Mouse (Mus musculus) hindbrain, embryonic 10.5 days (tissue): ENCODE data around the gene Hspa12a. TPM values are rescaled to one million over a fixed set of nuclear protein-coding genes. Genes with fewer than 3 reads are reported as not detected.
"Not testable (repeated sequence)": the region's sequence is repeated elsewhere in the genome, so short reads cannot be mapped to it uniquely, and the experiment has no call there.

Experiments used
- DNase-seq: peaks from one replicate; pipeline ENCODE4 v3.0.0-alpha.2; 2017; ENCODE audit warnings: low spot score
- H3K27ac ChIP-seq: fragments of 300-500 bp; sonication (generic); 2 replicates; pipeline ENCODE4 v1.5.1; 2016; ENCODE audit warnings: mild to moderate bottlenecking, moderate library complexity
- H3K27me3 ChIP-seq: fragments of 300-500 bp; sonication (generic); 2 replicates; pipeline ENCODE4 v1.6.1; 2016; ENCODE audit warnings: mild to moderate bottlenecking; ENCODE audit not compliant: poor library complexity, insufficient read depth, severe bottlenecking
- H3K36me3 ChIP-seq: fragments of 300-500 bp; sonication (generic); 2 replicates; pipeline ENCODE4 v1.6.1; 2016; ENCODE audit warnings: mild to moderate bottlenecking, moderate library complexity
- H3K4me1 ChIP-seq: fragments of 300-500 bp; sonication (generic); replicated peaks from 2 replicates; pipeline ENCODE4 v1.6.1; 2016; ENCODE audit warnings: mild to moderate bottlenecking
- H3K4me3 ChIP-seq: fragments of 300-500 bp; sonication (generic); 2 replicates; pipeline ENCODE4 v1.5.1; 2016; ENCODE audit warnings: mild to moderate bottlenecking, moderate library complexity
- H3K9me3 ChIP-seq: fragments of 300-500 bp; sonication (generic); 2 replicates; pipeline ENCODE4 v1.6.1; 2016; ENCODE audit warnings: mild to moderate bottlenecking, moderate library complexity
- WGBS: fragments of 180-500 bp; shearing (Covaris S2); methylation state at CpG from one replicate; pipeline ENCODE4 v1.1.7; 2016; 5-methylcytosine and 5-hydroxymethylcytosine counted together
- polyA plus RNA-seq: library from polyadenylated mRNA; unstranded; fragments of >200 nt; fragmentation: Nextera tagmentation; extraction: Ambion mirVana; gene quantifications from 2 replicates; pipeline ENCODE4 v1.2.1, GENCODE M21; 2016

Hspa12a gene
- polyA plus RNA-seq, 1 experiment from 2014 or later = 25.5 TPM

GRCm38 (mm10) chr19:58903079-58903898, 40.2 kb downstream of the Hspa12a start:
- Histone ChIP-seq H3K27ac (no peak overlapping the region), H3K4me1 (peaks cover 5% of the 10 kb centered on the region; the same call in 1 of the 2 replicates), H3K4me3 (peak overlapping the region; percentile 40; the same call in 1 of the 2 replicates), H3K27me3 (peaks cover 33% of the 10 kb centered on the region), H3K9me3 (peaks cover under 1% of the 10 kb centered on the region; the same call in 1 of the 2 replicates), H3K36me3 (no peaks in the 10 kb centered on the region)
- 64% methylated on average over 7 of the region's 7 CpGs for WGBS
- no peak for DNase-seq

GRCm38 (mm10) chr19:58900471-58900870, 43.0 kb downstream of the Hspa12a start:
- WGBS = 87% methylated on average over 10 of the region's 10 CpGs
- H3K27ac ChIP-seq, H3K36me3 ChIP-seq, DNase-seq, H3K4me3 ChIP-seq, H3K4me1 ChIP-seq: not testable (repeated sequence)
- H3K9me3 ChIP-seq = peaks cover 11% of the 10 kb centered on the region; the same call in 1 of the 2 replicates
- H3K27me3 ChIP-seq = peaks cover 13% of the 10 kb centered on the region

- peaks cover 11% of the 10 kb centered on the region; the same call in 1 of the 2 replicates for H3K9me3 ChIP-seq
- no peaks in the 10 kb centered on the region for H3K4me1 ChIP-seq
- H3K4me3 ChIP-seq = no peak overlapping the region
- 82% methylated on average over 3 of the region's 3 CpGs for WGBS
- no peak overlapping the region for H3K27ac ChIP-seq
- no peaks in the 10 kb centered on the region for H3K36me3 ChIP-seq
- H3K27me3 ChIP-seq = no peaks in the 10 kb centered on the region
- no peak for DNase-seq
These were observed 47.2 kb downstream of the Hspa12a start for GRCm38 (mm10) chr19:58896216-58896615.

- H3K27me3 ChIP-seq = no peaks in the 10 kb centered on the region
- H3K27ac ChIP-seq = peak overlapping the region; percentile 41
- WGBS = 76% methylated on average over 8 of the region's 8 CpGs
- H3K4me1 ChIP-seq = peaks cover 21% of the 10 kb centered on the region
- DNase-seq = no peak
- no peak overlapping the region for H3K4me3 ChIP-seq
- no peaks in the 10 kb centered on the region for H3K9me3 ChIP-seq
- H3K36me3 ChIP-seq = no peaks in the 10 kb centered on the region
These were observed 54.0 kb downstream of the Hspa12a start for GRCm38 (mm10) chr19:58889306-58890038.

- Histone ChIP-seq H3K4me3 (no peak overlapping the region), H3K36me3 (no peaks in the 10 kb centered on the region), H3K27me3 (no peaks in the 10 kb centered on the region), H3K4me1 (peaks cover 27% of the 10 kb centered on the region), H3K9me3 (no peaks in the 10 kb centered on the region), H3K27ac (no peak overlapping the region)
- no peak for DNase-seq
- WGBS = 67% methylated on average over 7 of the region's 7 CpGs
These were observed 57.0 kb downstream of the Hspa12a start for GRCm38 (mm10) chr19:58886467-58886866.

- H3K27me3 ChIP-seq = no peaks in the 10 kb centered on the region
- 0 out of 2 replicates have a peak overlapping the region, but pooled peaks have one; percentile 12 for H3K27ac ChIP-seq
- H3K4me1 ChIP-seq = peaks cover 17% of the 10 kb centered on the region; the same call in 1 of the 2 replicates
- no peaks in the 10 kb centered on the region for H3K36me3 ChIP-seq
- H3K4me3 ChIP-seq = no peak overlapping the region
- no peaks in the 10 kb centered on the region for H3K9me3 ChIP-seq
- no peak for DNase-seq
- WGBS = 82% methylated on average over 3 of the region's 3 CpGs
These were observed 60.0 kb downstream of the Hspa12a start for GRCm38 (mm10) chr19:58883451-58883850.

GRCm38 (mm10) chr19:58882336-58882735, 61.1 kb downstream of the Hspa12a start:
- peaks cover 13% of the 10 kb centered on the region; the same call in 1 of the 2 replicates for H3K4me1 ChIP-seq
- H3K9me3 ChIP-seq = no peaks in the 10 kb centered on the region
- H3K27ac ChIP-seq = no peak overlapping the region
- WGBS = 81% methylated on average over 4 of the region's 4 CpGs
- DNase-seq = no peak
- no peaks in the 10 kb centered on the region for H3K36me3 ChIP-seq
- H3K4me3 ChIP-seq = no peak overlapping the region
- no peaks in the 10 kb centered on the region for H3K27me3 ChIP-seq

- Histone ChIP-seq H3K36me3 (no peaks in the 10 kb centered on the region), H3K4me1 (peaks cover 13% of the 10 kb centered on the region; the same call in 1 of the 2 replicates), H3K27ac (no peak overlapping the region), H3K9me3 (no peaks in the 10 kb centered on the region), H3K4me3 (no peak overlapping the region), H3K27me3 (no peaks in the 10 kb centered on the region)
- 88% methylated on average over 7 of the region's 7 CpGs for WGBS
- DNase-seq = no peak
These were observed 64.0 kb downstream of the Hspa12a start for GRCm38 (mm10) chr19:58879330-58879957.

- no peaks in the 10 kb centered on the region for H3K36me3 ChIP-seq
- H3K27ac ChIP-seq = no peak overlapping the region
- no peak overlapping the region for H3K4me3 ChIP-seq
- H3K9me3 ChIP-seq = no peaks in the 10 kb centered on the region
- DNase-seq = no peak
- WGBS = 86% methylated on average over 2 of the region's 2 CpGs
- no peaks in the 10 kb centered on the region for H3K27me3 ChIP-seq
- H3K4me1 ChIP-seq = peaks cover 12% of the 10 kb centered on the region; the same call in 1 of the 2 replicates
These were observed 64.9 kb downstream of the Hspa12a start for GRCm38 (mm10) chr19:58878560-58878959.

GRCm38 (mm10) chr19:58873536-58873935, 69.9 kb downstream of the Hspa12a start:
- Histone ChIP-seq H3K27ac (no peak overlapping the region), H3K4me1 (0 out of 2 replicates have a peak, but pooled peaks cover 2% of the 10 kb centered on the region), H3K4me3 (no peak overlapping the region), H3K27me3 (no peaks in the 10 kb centered on the region), H3K9me3 (no peaks in the 10 kb centered on the region), H3K36me3 (no peaks in the 10 kb centered on the region)
- 80% methylated on average over 3 of the region's 3 CpGs for WGBS
- no peak for DNase-seq

DNA sequence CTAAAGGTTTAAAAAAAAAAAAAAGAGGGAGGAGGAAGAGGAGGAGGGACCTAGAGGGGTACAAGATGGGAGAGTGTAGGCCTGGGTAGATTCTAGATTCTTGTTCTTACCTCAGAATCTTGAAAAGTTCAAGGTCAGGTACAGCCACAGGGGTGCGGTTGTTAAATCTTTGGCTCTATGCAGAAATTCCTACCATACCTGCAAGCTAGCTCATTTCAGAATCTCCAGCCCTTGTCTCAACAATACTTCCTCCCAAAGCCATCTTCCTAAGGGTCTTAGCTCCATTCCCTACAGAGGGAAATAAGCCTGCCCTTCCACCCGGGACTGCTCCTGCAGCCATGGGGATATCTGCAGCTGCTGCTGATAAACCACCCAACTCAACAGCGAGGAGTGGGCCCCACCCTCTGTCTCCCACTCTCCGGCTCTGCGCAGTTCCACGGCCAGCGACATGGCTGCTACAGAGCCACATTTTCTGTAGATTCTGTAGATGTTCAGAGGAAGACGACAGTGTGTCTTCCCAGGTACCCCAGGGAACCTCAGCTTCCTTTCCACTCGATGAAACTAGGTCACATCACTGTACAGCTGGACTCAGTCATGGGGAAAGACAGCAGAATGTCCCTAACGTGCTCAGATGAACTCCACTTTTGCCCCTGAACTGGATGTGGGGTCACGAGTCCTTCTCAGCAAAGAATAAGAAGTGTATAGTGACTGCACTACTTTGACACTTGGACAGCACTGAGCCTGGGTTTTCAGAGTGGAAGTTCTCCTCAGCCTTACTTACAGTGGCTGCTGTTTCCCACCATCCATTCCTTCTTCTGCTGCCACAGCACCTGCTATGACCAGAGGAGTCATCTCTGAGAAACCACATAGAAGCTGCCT, 70.8 kb downstream of the Hspa12a start:
- Histone ChIP-seq H3K4me3 (no peak overlapping the region), H3K9me3 (no peaks in the 10 kb centered on the region), H3K27ac (no peak overlapping the region), H3K4me1 (no peaks in the 10 kb centered on the region), H3K27me3 (no peaks in the 10 kb centered on the region), H3K36me3 (no peaks in the 10 kb centered on the region)
- WGBS = 85% methylated on average over 11 of the region's 11 CpGs
- no peak for DNase-seq

GRCm38 (mm10) chr19:58871878-58872277, 71.6 kb downstream of the Hspa12a start:
- no peaks in the 10 kb centered on the region for H3K36me3 ChIP-seq
- no peak overlapping the region for H3K27ac ChIP-seq
- no peaks in the 10 kb centered on the region for H3K9me3 ChIP-seq
- H3K27me3 ChIP-seq = no peaks in the 10 kb centered on the region
- H3K4me3 ChIP-seq = no peak overlapping the region
- H3K4me1 ChIP-seq = no peaks in the 10 kb centered on the region
- DNase-seq = no peak
- 76% methylated on average over 6 of the region's 6 CpGs for WGBS
